Mouse (Mus musculus) macrophage (primary cell): Measurements from ENCODE around the gene Olfr33. TPM values are rescaled to one million over a fixed set of nuclear protein-coding genes. Genes with fewer than 3 reads are reported as not detected.
A peak's percentile ranks its signal among the peaks of the same experiment; 100 is the strongest.

Experiments
- H3K27ac ChIP-seq: fragments of 350-480 bp; formaldehyde crosslinking; 2 replicates; pipeline ENCODE4 v1.9.0; 2021
- H3K36me3 ChIP-seq: fragments of 350-480 bp; formaldehyde crosslinking; 2 replicates; pipeline ENCODE4 v1.9.0; 2021; ENCODE audit errors: inconsistent target
- H3K4me3 ChIP-seq: fragments of 350-480 bp; formaldehyde crosslinking; 2 replicates; pipeline ENCODE4 v1.9.0; 2021; ENCODE audit errors: inconsistent target
- H3K79me2 ChIP-seq: fragments of 350-480 bp; formaldehyde crosslinking; 2 replicates; pipeline ENCODE4 v1.9.0; 2021; ENCODE audit errors: inconsistent target
- WGBS: methylation state at CpG from one replicate; pipeline ENCODE4 v1.1.7; 2026; ENCODE audit warnings: inconsistent platforms; ENCODE audit not compliant: missing documents; 5-methylcytosine and 5-hydroxymethylcytosine counted together
- polyA plus RNA-seq: library from polyadenylated mRNA; stranded (reverse); fragments of 250-400 nt; gene quantifications from 3 replicates; pipeline ENCODE4 v1.2.4, GENCODE M21; 2018; ENCODE audit warnings: inconsistent platforms
- total RNA-seq, 78 experiments: library from RNA; depleted of rRNA; stranded (reverse); fragments of 250-400 nt; gene quantifications; 1 replicate in 9 of 78; 2 replicates in 24 of 78; 3 replicates in 43 of 78; 4 replicates in 2 of 78; pipeline ENCODE4 v1.2.4; 2018; ENCODE audit warnings: inconsistent platforms in 56 of 78

Gene Olfr33
- not detected for total RNA-seq (2018; cell fraction: chromatin; rRNA removed)
- total RNA-seq (2018; cell fraction: cytosol; rRNA removed): not detected
- total RNA-seq (2018; cell fraction: nucleus; rRNA removed): not detected
- not detected in 3 replicates for polyA plus RNA-seq

DNA sequence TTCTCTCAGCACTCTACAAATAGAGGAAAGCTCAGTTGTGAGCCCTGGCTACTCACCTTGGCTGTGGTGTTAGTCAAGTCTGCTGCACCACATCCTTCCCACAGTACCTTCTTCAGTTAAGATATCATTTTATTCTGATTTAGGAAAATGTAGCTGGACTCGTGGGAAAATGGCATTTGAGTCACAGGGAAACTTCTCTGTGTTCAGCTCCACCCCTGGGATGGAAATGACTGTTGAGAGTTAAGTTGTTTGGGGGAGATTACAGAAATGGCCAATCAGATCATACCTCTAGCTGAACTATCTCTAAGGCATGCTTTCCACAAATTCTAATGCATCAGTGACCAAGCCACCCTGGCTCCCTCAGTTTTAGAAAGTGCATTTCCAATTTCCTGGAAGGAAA is at the start of gene Olfr33:
Gene Olfr33 (minus strand): TSS at position 101 of the 400 bp plus-strand sequence.
- H3K79me2 ChIP-seq: no peaks in the 10 kb centered on the region
- H3K36me3 ChIP-seq: no peaks in the 10 kb centered on the region
- WGBS: 45% methylated on average over 1 of the region's 1 CpGs
- H3K4me3 ChIP-seq: no peak within 1 kb of the TSS
- no peak within 1 kb of the TSS for H3K27ac ChIP-seq

DNA sequence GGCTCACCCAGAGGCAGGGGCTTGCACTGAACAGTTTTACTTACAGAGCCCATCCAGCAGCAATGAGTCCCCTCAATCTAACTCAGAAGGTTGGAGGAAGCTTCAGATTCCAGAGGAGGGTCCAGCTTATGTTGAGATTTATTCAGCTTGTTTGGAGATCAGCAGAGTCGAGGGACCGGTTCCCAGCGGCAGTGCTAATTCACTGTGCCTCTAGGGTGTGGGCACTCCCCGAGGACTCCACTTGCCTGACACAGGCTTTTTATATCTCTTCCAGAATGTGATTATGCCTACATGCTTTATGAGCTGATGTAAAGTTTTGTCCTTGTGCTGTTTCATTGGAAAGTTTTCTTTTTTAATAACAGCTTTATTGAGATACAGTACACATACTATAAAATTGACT is 40.4 kb upstream of the Olfr33 start, which contains the start of the genes Olfr560 and Olfr78:
Gene Olfr560 (minus strand): TSS at position 101 of the 400 bp plus-strand sequence.
Gene Olfr78 (minus strand): TSS at position 206 of the 400 bp plus-strand sequence.
- H3K4me3 ChIP-seq: no peak within 1 kb of the TSS
- WGBS: 84% methylated on average over 4 of the region's 4 CpGs
- H3K79me2 ChIP-seq: no peaks in the 10 kb centered on the region
- no peaks in the 10 kb centered on the region for H3K36me3 ChIP-seq
- no peak within 1 kb of the TSS for H3K27ac ChIP-seq

DNA sequence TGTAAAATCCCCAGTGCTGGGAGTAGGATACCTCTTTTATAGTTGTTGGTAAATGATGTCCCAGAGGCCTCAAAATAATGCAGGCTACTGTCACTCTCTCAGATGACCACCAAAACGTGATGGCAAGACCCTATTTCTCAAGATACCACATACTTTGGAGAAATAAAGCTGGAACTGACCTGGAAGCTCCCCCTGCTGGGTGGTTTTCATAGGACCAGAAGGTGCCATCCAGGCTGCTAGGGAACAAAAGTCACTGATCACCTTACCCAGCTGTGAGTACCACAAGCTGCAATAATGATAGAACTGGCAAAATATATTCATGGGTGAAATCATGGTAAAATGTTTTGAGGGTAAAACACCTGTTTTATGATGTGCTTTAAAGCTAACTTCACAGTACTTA is 33.2 kb upstream of the Olfr33 start:
- no peak overlapping the region for H3K4me3 ChIP-seq
- H3K36me3 ChIP-seq: no peaks in the 10 kb centered on the region
- WGBS: 0% methylated on average over 1 of the region's 1 CpGs
- H3K27ac ChIP-seq: no peak overlapping the region
- H3K79me2 ChIP-seq: no peaks in the 10 kb centered on the region

GRCm38 (mm10) chr7:102737705-102738104 is 18.8 kb upstream of the Olfr33 start:
- WGBS: 47% methylated on average over 2 of the region's 2 CpGs
- H3K79me2 ChIP-seq: no peaks in the 10 kb centered on the region
- no peak overlapping the region for H3K27ac ChIP-seq
- H3K4me3 ChIP-seq: no peak overlapping the region
- H3K36me3 ChIP-seq: no peaks in the 10 kb centered on the region

DNA sequence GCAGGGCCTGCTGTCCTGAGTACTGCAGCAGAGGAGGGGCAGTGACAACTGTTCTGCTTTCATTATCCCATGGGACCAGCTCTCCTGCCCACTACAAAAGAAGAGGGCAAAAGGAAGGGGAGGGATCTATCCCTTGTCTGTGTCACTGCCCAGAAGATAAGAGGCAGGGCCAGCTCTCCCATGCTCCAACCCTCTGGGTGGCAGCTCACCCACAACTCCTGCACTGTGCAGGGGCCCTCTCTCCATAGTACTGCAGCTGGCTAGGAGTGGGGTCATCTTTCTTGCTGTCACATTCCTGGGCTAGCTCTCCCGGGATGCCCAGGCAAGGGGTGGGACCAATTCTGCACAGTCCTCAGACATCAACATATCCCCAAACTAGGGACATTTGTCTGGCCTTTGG is 14.9 kb upstream of the Olfr33 start:
- Histone ChIP-seq H3K4me3 (no peak overlapping the region), H3K27ac (no peak overlapping the region), H3K79me2 (no peaks in the 10 kb centered on the region), H3K36me3 (no peaks in the 10 kb centered on the region)
- WGBS: 58% methylated on average over 1 of the region's 1 CpGs

GRCm38 (mm10) chr7:102727391-102727790 is 8.5 kb upstream of the Olfr33 start, which contains the start of gene Olfr559:
Olfr559 (minus strand) TSS chr7:102727491.
- Histone ChIP-seq H3K36me3 (no peaks in the 10 kb centered on the region), H3K27ac (no peak within 1 kb of the TSS), H3K4me3 (no peak within 1 kb of the TSS), H3K79me2 (no peaks in the 10 kb centered on the region)

GRCm38 (mm10) chr7:102701915-102702314 is 17.0 kb downstream of the Olfr33 start, which contains the start of gene Olfr558:
Olfr558 (plus strand) TSS chr7:102702215.
- Histone ChIP-seq H3K4me3 (no peak within 1 kb of the TSS), H3K79me2 (no peaks in the 10 kb centered on the region), H3K27ac (no peak within 1 kb of the TSS), H3K36me3 (no peaks in the 10 kb centered on the region)

DNA sequence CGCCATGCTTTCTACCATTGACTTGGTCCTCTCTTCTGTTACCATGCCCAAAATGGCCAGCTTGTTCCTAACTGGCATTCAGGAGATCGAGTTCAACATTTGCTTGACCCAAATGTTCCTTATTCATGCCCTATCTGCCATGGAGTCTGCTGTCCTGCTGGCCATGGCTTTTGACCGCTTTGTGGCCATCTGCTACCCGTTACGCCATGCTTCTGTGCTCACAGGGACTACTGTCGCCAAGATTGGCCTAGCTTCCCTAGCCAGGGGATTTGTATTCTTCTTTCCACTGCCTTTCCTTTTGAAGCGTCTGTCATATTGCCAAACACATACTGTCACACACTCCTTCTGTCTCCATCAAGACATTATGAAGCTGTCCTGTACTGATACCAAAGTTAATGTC is 20.4 kb downstream of the Olfr33 start:
- no peaks in the 10 kb centered on the region for H3K79me2 ChIP-seq
- H3K4me3 ChIP-seq: no peak overlapping the region
- no peaks in the 10 kb centered on the region for H3K36me3 ChIP-seq
- WGBS: 94% methylated on average over 7 of the region's 7 CpGs
- H3K27ac ChIP-seq: no peak overlapping the region

- no peaks in the 10 kb centered on the region for H3K79me2 ChIP-seq
- WGBS: 72% methylated on average over 5 of the region's 5 CpGs
- H3K27ac ChIP-seq: no peak within 1 kb of the TSS
- no peak within 1 kb of the TSS for H3K4me3 ChIP-seq
- no peaks in the 10 kb centered on the region for H3K36me3 ChIP-seq
These were observed 23.3 kb downstream of the Olfr33 start, which contains the start of gene Olfr557 for GRCm38 (mm10) chr7:102695358-102696125. Olfr557 (plus strand) TSS chr7:102695910.

DNA sequence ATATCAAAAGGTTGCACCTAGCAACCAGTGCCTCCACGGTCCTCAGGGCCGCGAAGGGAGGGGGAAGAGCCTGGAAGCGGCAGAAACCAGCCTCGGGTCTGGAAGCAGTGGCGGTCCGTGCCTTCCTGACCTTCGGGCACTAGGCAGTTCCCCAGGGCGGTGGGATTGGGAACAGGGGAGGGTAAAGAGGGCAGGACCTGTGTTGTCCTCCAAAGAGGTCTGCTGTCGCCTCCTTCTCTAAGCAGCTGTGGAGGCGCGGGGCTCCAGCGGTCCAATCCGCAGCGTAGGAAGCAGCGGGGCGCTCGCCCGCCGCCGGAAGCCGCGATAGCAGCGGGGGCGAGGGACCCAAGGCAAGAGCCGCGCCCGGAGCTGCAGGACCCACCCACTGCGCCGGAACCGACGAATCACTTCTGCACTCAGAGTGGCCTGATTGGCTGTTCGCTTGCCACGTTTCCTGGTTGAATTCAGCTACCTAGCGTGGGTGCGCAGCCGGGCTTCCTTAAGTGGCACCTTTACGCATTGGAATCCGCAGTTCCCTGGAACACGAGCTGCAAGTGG is 31.8 kb downstream of the Olfr33 start, which contains the start of gene Trim68:
Gene Trim68 (minus strand): TSS at position 384 of the 558 bp plus-strand sequence.
- Histone ChIP-seq H3K27ac (peak within 1 kb of the TSS; percentile 17; the same call in 1 of the 2 replicates), H3K79me2 (no peaks in the 10 kb centered on the region), H3K36me3 (no peaks in the 10 kb centered on the region), H3K4me3 (peak within 1 kb of the TSS; percentile 59)
- WGBS: 1% methylated on average over 31 of the region's 40 CpGs

DNA sequence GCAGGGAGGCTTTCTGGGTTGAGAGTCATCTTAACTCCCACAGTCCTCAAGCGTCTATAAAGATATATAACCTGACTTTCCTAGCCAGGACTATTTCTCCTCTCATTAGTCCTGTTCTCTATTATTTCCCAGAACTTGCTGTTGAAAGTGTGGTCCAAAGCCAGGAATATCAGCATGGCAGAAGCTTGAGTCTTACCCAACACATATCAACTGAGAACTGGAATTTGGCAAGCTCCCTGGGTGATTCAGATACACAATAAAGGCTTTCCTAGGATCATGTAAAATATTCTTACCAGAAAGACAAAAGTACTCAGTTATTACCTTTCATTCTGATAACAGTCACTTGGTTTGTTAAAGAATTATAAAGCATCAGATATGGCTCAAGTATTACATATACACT is 37.0 kb downstream of the Olfr33 start:
- Histone ChIP-seq H3K36me3 (no peaks in the 10 kb centered on the region), H3K27ac (no peak overlapping the region), H3K79me2 (no peaks in the 10 kb centered on the region), H3K4me3 (no peak overlapping the region)
- 87% methylated on average over 1 of the region's 1 CpGs for WGBS

GRCm38 (mm10) chr7:102676225-102676624 is 42.6 kb downstream of the Olfr33 start:
- H3K79me2 ChIP-seq: no peaks in the 10 kb centered on the region
- no peak overlapping the region for H3K27ac ChIP-seq
- H3K36me3 ChIP-seq: no peaks in the 10 kb centered on the region
- no peak overlapping the region for H3K4me3 ChIP-seq
- 60% methylated on average over 2 of the region's 2 CpGs for WGBS

DNA sequence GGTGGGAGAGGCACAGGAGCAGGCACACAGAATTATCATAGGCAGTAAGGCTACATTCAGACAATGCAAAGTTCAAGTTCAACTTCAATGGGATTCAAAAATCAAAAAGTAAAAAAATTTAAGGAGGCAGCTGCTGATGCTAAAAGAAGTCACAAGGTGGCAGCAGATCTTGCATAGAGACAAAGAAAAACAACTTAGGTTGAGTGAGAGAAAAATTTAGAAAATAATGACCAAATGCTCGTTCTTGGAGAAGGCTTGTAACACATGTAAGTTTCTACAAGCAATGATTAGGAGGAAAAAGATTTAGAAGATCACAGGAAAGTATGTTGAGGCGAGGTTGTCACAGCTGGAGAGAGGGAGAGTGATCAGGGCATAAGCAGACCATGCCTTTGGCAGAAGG is 53.5 kb downstream of the Olfr33 start:
- WGBS: 28% methylated on average over 2 of the region's 2 CpGs
- no peak overlapping the region for H3K27ac ChIP-seq
- H3K4me3 ChIP-seq: no peak overlapping the region
- no peaks in the 10 kb centered on the region for H3K36me3 ChIP-seq
- no peaks in the 10 kb centered on the region for H3K79me2 ChIP-seq

GRCm38 (mm10) chr7:102664599-102664998 is 54.3 kb downstream of the Olfr33 start, which contains the start of gene Olfr556:
Olfr556 (plus strand) TSS chr7:102664899.
- H3K79me2 ChIP-seq: no peaks in the 10 kb centered on the region
- H3K27ac ChIP-seq: no peak within 1 kb of the TSS
- H3K4me3 ChIP-seq: no peak within 1 kb of the TSS
- 84% methylated on average over 3 of the region's 3 CpGs for WGBS
- no peaks in the 10 kb centered on the region for H3K36me3 ChIP-seq
